Mouse (Mus musculus) erythroblast, embryonic 14.5 days (primary cell): ENCODE results near the gene Fyb. TPM values are rescaled to one million over a fixed set of nuclear protein-coding genes. Genes with fewer than 3 reads are reported as not detected.

ENCODE experiments used
- H3K27me3 ChIP-seq: 2 replicates; pipeline ENCODE4 v1.6.1; 2012; ENCODE audit warnings: inconsistent platforms; ENCODE audit not compliant: control insufficient read depth
- H3K36me3 ChIP-seq: 2 replicates; pipeline ENCODE4 v1.6.1; 2012; ENCODE audit warnings: mild to moderate bottlenecking, inconsistent platforms; ENCODE audit not compliant: control insufficient read depth
- H3K4me1 ChIP-seq: 2 replicates; pipeline ENCODE4 v1.6.1; 2012; ENCODE audit warnings: inconsistent platforms; ENCODE audit not compliant: control insufficient read depth
- H3K4me3 ChIP-seq: replicated peaks from 2 replicates; pipeline ENCODE3; 2012; ENCODE audit warnings: moderate library complexity, mild to moderate bottlenecking, inconsistent platforms
- H3K9me3 ChIP-seq: 2 replicates; pipeline ENCODE4 v1.6.1; 2012; ENCODE audit warnings: low read length, inconsistent platforms, mixed read lengths; ENCODE audit not compliant: control insufficient read depth
- GATA1 ChIP-seq: IDR thresholded peaks from 2 replicates; pipeline ENCODE4 v1.6.1; 2012; ENCODE audit warnings: low read length, inconsistent platforms, mixed read lengths
- TAL1 ChIP-seq: IDR thresholded peaks from 3 replicates; pipeline ENCODE4 v1.6.1; 2012; ENCODE audit warnings: low read length, inconsistent platforms, mixed read lengths
- polyA plus RNA-seq: library from polyadenylated mRNA; stranded (reverse); fragments of >175 nt; gene quantifications from 2 replicates; pipeline ENCODE4 v1.2.3, GENCODE M21; 2012

Gene Fyb
- polyA plus RNA-seq, 1 experiment, result 39.5 TPM

GRCm38 (mm10) chr15:6625607-6626033, 103.0 kb downstream of the Fyb start:
- H3K36me3 ChIP-seq, result no peaks in the 10 kb centered on the region
- H3K4me3 ChIP-seq, result no peak overlapping the region
- peaks cover 32% of the 10 kb centered on the region for H3K4me1 ChIP-seq
- H3K9me3 ChIP-seq, result no peaks in the 10 kb centered on the region
- H3K27me3 ChIP-seq, result peaks cover 2% of the 10 kb centered on the region; the same call in 1 of the 2 replicates
- no peak for TF ChIP-seq TAL1
- no peak for TF ChIP-seq GATA1

DNA sequence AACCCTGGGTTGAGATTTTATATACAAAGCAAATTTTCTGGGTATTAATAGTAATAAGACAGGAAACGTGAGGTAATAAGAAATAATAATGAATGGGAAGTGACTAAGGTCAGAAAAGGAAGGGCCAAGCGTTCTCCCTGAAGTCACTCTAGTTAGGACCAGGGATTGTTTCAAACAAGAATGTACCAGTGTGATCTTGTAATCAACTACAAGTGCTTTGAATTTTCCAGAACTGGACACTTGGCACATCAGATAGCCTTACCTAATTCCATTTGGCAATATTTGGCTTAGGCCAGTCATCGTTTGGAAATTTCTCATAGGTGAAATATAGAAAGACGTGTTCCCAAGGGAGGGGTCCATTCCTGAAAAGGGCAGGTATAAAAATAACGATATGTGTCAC, 103.5 kb downstream of the Fyb start:
- Histone ChIP-seq H3K9me3 (no peaks in the 10 kb centered on the region), H3K36me3 (no peaks in the 10 kb centered on the region), H3K4me3 (no peak overlapping the region), H3K27me3 (peaks cover 2% of the 10 kb centered on the region; the same call in 1 of the 2 replicates), H3K4me1 (peaks cover 32% of the 10 kb centered on the region)
- TF ChIP-seq TAL1 (no peak), GATA1 (no peak)

- peaks cover 2% of the 10 kb centered on the region; the same call in 1 of the 2 replicates for H3K27me3 ChIP-seq
Observed at GRCm38 (mm10) chr15:6628431-6629077, 105.9 kb downstream of the Fyb start.

DNA sequence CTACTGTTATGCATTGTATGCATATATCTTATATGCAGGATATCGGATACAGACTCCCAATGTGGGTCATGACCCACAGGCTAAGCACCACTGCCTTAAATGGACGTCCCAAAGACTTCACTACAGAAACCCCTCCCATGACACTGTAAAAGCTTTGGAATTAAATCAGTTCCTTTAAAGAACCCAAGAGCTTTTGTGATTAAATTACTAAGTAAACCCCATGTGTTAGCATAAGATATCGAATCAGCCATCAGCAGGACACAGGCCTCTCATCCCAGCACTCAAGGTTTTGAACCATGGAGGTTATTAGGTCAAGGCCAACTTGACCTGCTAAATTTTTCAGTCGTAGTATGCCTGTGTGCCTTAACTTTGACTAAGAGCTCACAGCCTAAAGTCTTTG, 106.5 kb downstream of the Fyb start:
- Histone ChIP-seq H3K36me3 (no peaks in the 10 kb centered on the region), H3K4me1 (peaks cover 16% of the 10 kb centered on the region), H3K9me3 (no peaks in the 10 kb centered on the region), H3K27me3 (peaks cover 2% of the 10 kb centered on the region; the same call in 1 of the 2 replicates), H3K4me3 (no peak overlapping the region)
- TF ChIP-seq GATA1 (no peak), TAL1 (no peak)

More at GRCm38 (mm10) chr15:6628431-6629077, 105.9 kb downstream of the Fyb start:
- Histone ChIP-seq H3K9me3 (no peaks in the 10 kb centered on the region), H3K4me1 (peaks cover 23% of the 10 kb centered on the region), H3K36me3 (no peaks in the 10 kb centered on the region), H3K4me3 (no peak overlapping the region)
- TF ChIP-seq TAL1, result no peak
- TF ChIP-seq GATA1, result no peak

DNA sequence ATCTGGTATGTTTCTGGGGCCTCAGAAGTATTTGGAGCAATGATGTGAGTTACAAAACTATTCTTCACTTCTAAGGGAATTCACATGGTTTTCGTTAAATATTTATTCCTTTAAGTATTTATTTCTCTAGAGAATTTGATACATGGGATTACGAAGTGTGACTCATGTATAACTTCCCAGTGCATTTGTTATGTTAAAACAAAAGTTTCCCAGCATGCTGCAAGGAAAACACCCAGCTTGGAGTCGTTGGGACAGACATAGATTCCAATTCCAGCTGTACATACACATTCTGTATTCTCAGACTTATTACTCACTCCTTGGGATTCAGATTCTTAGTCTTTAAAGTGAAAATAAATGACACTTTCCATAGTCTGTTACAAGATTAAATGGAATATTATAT, 112.8 kb downstream of the Fyb start:
- Histone ChIP-seq H3K27me3 (no peaks in the 10 kb centered on the region), H3K36me3 (no peaks in the 10 kb centered on the region)
- TF ChIP-seq GATA1 (no peak), TAL1 (no peak)

DNA sequence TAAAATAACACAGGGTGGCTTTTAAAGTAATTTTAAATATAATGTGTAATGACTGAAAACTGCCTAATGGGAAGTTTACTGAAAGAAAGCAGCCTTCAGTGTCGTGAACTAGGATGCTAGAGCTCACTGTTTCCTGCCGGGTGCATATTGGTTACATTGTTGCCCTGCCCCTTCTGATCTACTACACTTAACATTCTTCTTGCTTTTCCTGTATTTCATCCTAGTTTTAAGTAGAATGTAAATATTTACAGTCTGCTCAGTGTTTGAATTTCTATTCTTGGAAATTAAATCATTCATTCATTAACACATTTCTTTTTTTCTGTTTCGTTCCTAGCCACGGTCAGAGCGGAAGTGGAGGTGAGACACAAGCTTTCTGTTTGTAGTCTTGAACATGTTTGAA, 119.6 kb downstream of the Fyb start:
- TF ChIP-seq GATA1, result no peak
- no peak for TF ChIP-seq TAL1
- H3K27me3 ChIP-seq, result no peaks in the 10 kb centered on the region
- H3K4me3 ChIP-seq, result no peak overlapping the region
- H3K36me3 ChIP-seq, result no peaks in the 10 kb centered on the region
- peaks cover 16% of the 10 kb centered on the region for H3K4me1 ChIP-seq
- H3K9me3 ChIP-seq, result no peaks in the 10 kb centered on the region

More for the DNA sequence above, 112.8 kb downstream of the Fyb start:
- Histone ChIP-seq H3K9me3 (no peaks in the 10 kb centered on the region), H3K4me1 (no peaks in the 10 kb centered on the region), H3K4me3 (no peak overlapping the region)

GRCm38 (mm10) chr15:6645498-6645897, 122.8 kb downstream of the Fyb start:
- H3K4me3 ChIP-seq, result no peak overlapping the region
- no peak for TF ChIP-seq GATA1
- no peak for TF ChIP-seq TAL1
- no peaks in the 10 kb centered on the region for H3K36me3 ChIP-seq
- H3K27me3 ChIP-seq, result no peaks in the 10 kb centered on the region
- H3K4me1 ChIP-seq, result peaks cover 22% of the 10 kb centered on the region
- no peaks in the 10 kb centered on the region for H3K9me3 ChIP-seq

DNA sequence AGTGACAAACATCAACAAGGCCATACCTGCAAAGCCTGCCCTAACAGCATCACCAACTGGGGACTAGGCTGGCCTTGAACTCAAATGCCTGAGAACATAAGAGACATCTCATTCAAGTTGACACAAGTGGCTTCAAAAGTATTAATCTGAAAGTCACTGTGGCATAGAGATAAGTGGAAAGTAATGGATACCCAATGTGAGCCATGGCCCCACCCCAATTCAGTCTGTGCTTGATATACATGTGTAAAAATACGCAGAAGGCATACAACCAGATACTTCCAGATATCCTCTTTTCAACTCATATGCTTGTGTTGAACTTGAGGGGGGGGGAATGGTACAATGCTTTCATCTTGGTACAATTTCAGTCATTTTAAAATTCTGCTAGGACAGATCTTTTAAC, 124.4 kb downstream of the Fyb start:
- TF ChIP-seq GATA1 (no peak), TAL1 (no peak)
- H3K9me3 ChIP-seq, result no peaks in the 10 kb centered on the region
- no peaks in the 10 kb centered on the region for H3K36me3 ChIP-seq
- no peaks in the 10 kb centered on the region for H3K27me3 ChIP-seq
- H3K4me1 ChIP-seq, result peaks cover 22% of the 10 kb centered on the region
- no peak overlapping the region for H3K4me3 ChIP-seq

GRCm38 (mm10) chr15:6648757-6649403, 126.2 kb downstream of the Fyb start:
- H3K27me3 ChIP-seq, result no peaks in the 10 kb centered on the region
- no peak overlapping the region for H3K4me3 ChIP-seq
- H3K4me1 ChIP-seq, result peaks cover 29% of the 10 kb centered on the region
- TF ChIP-seq TAL1 (no peak), GATA1 (no peak)
- no peaks in the 10 kb centered on the region for H3K36me3 ChIP-seq
- H3K9me3 ChIP-seq, result no peaks in the 10 kb centered on the region

- no peak overlapping the region for H3K4me3 ChIP-seq
- TF ChIP-seq GATA1 (no peak), TAL1 (no peak)
- H3K36me3 ChIP-seq, result no peaks in the 10 kb centered on the region
- no peaks in the 10 kb centered on the region for H3K9me3 ChIP-seq
- H3K4me1 ChIP-seq, result peaks cover 37% of the 10 kb centered on the region
- H3K27me3 ChIP-seq, result no peaks in the 10 kb centered on the region
Observed at GRCm38 (mm10) chr15:6653046-6653445, 130.4 kb downstream of the Fyb start.
